Mouse (Mus musculus) erythroblast, embryonic 14.5 days (primary cell): Measurements from ENCODE around the gene Pla2g2d.

Experiments
- GATA1 ChIP-seq: IDR thresholded peaks from 2 replicates; pipeline ENCODE4 v1.6.1; 2012; ENCODE audit warnings: low read length, inconsistent platforms, mixed read lengths
- TAL1 ChIP-seq: IDR thresholded peaks from 3 replicates; pipeline ENCODE4 v1.6.1; 2012; ENCODE audit warnings: low read length, inconsistent platforms, mixed read lengths

GRCm38 (mm10) chr4:138825751-138826567 lies 50.4 kb downstream of the Pla2g2d start:
- TF ChIP-seq GATA1 (no peak), TAL1 (no peak)
